Mouse (Mus musculus): ENCODE data around the gene Il9. TPM values are rescaled to one million over a fixed set of nuclear protein-coding genes. Genes with fewer than 3 reads are reported as not detected.

Gene Il9
- not detected in 3 replicates for total RNA-seq (2017)

- ATAC-seq (replicated peaks; ENCODE audit: insufficient number of reproducible peaks, low FRiP score, low TSS enrichment, poor library complexity, severe bottlenecking), result no peak
Measured at GRCm38 (mm10) chr13:56482146-56482545, at the start of gene Il9. TSS of gene Il9 (minus strand) at chr13:56482246.

GRCm38 (mm10) chr13:56529685-56530084, 47.6 kb upstream of the Il9 start:
- ATAC-seq (replicated peaks; ENCODE audit: insufficient number of reproducible peaks, low FRiP score, low TSS enrichment, poor library complexity, severe bottlenecking), result no peak

GRCm38 (mm10) chr13:56529031-56529430, 47.0 kb upstream of the Il9 start:
- no peak for ATAC-seq (replicated peaks; ENCODE audit: insufficient number of reproducible peaks, low FRiP score, low TSS enrichment, poor library complexity, severe bottlenecking)

- no peak for ATAC-seq (replicated peaks; ENCODE audit: insufficient number of reproducible peaks, low FRiP score, low TSS enrichment, poor library complexity, severe bottlenecking)
Measured at GRCm38 (mm10) chr13:56528281-56528680, 46.2 kb upstream of the Il9 start.

- no peak for ATAC-seq (replicated peaks; ENCODE audit: insufficient number of reproducible peaks, low FRiP score, low TSS enrichment, poor library complexity, severe bottlenecking)
Measured at GRCm38 (mm10) chr13:56527846-56528245, 45.8 kb upstream of the Il9 start.

GRCm38 (mm10) chr13:56526871-56527270, 44.8 kb upstream of the Il9 start:
- ATAC-seq (replicated peaks; ENCODE audit: insufficient number of reproducible peaks, low FRiP score, low TSS enrichment, poor library complexity, severe bottlenecking), result no peak

GRCm38 (mm10) chr13:56522821-56523167, 40.7 kb upstream of the Il9 start:
- no peak for ATAC-seq (replicated peaks; ENCODE audit: insufficient number of reproducible peaks, low FRiP score, low TSS enrichment, poor library complexity, severe bottlenecking)

GRCm38 (mm10) chr13:56522081-56522820, 40.2 kb upstream of the Il9 start, which contains the start of gene Fbxl21:
TSS of gene Fbxl21 (plus strand) at chr13:56522472.
- peak; percentile 94 for ATAC-seq (replicated peaks; ENCODE audit: insufficient number of reproducible peaks, low FRiP score, low TSS enrichment, poor library complexity, severe bottlenecking)

- ATAC-seq (replicated peaks; ENCODE audit: insufficient number of reproducible peaks, low FRiP score, low TSS enrichment, poor library complexity, severe bottlenecking), result no peak
Measured at GRCm38 (mm10) chr13:56516816-56517215, 34.8 kb upstream of the Il9 start.

GRCm38 (mm10) chr13:56516311-56516710, 34.3 kb upstream of the Il9 start:
- no peak for ATAC-seq (replicated peaks; ENCODE audit: insufficient number of reproducible peaks, low FRiP score, low TSS enrichment, poor library complexity, severe bottlenecking)

GRCm38 (mm10) chr13:56513595-56513994, 31.5 kb upstream of the Il9 start:
- no peak for ATAC-seq (replicated peaks; ENCODE audit: insufficient number of reproducible peaks, low FRiP score, low TSS enrichment, poor library complexity, severe bottlenecking)

GRCm38 (mm10) chr13:56509796-56510195, 27.8 kb upstream of the Il9 start:
- ATAC-seq (replicated peaks; ENCODE audit: insufficient number of reproducible peaks, low FRiP score, low TSS enrichment, poor library complexity, severe bottlenecking), result no peak

GRCm38 (mm10) chr13:56506871-56507496, 24.9 kb upstream of the Il9 start:
- ATAC-seq (replicated peaks; ENCODE audit: insufficient number of reproducible peaks, low FRiP score, low TSS enrichment, poor library complexity, severe bottlenecking), result no peak

- no peak for ATAC-seq (replicated peaks; ENCODE audit: insufficient number of reproducible peaks, low FRiP score, low TSS enrichment, poor library complexity, severe bottlenecking)
Measured at GRCm38 (mm10) chr13:56501866-56502420, 19.9 kb upstream of the Il9 start.

- ATAC-seq (replicated peaks; ENCODE audit: insufficient number of reproducible peaks, low FRiP score, low TSS enrichment, poor library complexity, severe bottlenecking), result no peak
Measured at GRCm38 (mm10) chr13:56500636-56501035, 18.6 kb upstream of the Il9 start.

GRCm38 (mm10) chr13:56500132-56500531, 18.1 kb upstream of the Il9 start:
- ATAC-seq (replicated peaks; ENCODE audit: insufficient number of reproducible peaks, low FRiP score, low TSS enrichment, poor library complexity, severe bottlenecking), result no peak

- ATAC-seq (replicated peaks; ENCODE audit: insufficient number of reproducible peaks, low FRiP score, low TSS enrichment, poor library complexity, severe bottlenecking), result no peak
Measured at GRCm38 (mm10) chr13:56494440-56494839, 12.4 kb upstream of the Il9 start.

GRCm38 (mm10) chr13:56488012-56488411, 6.0 kb upstream of the Il9 start:
- ATAC-seq (replicated peaks; ENCODE audit: insufficient number of reproducible peaks, low FRiP score, low TSS enrichment, poor library complexity, severe bottlenecking), result no peak

- no peak for ATAC-seq (replicated peaks; ENCODE audit: insufficient number of reproducible peaks, low FRiP score, low TSS enrichment, poor library complexity, severe bottlenecking)
Measured at GRCm38 (mm10) chr13:56478027-56478426, 4.0 kb downstream of the Il9 start.

- ATAC-seq (replicated peaks; ENCODE audit: insufficient number of reproducible peaks, low FRiP score, low TSS enrichment, poor library complexity, severe bottlenecking), result no peak
Measured at GRCm38 (mm10) chr13:56477271-56477670, 4.8 kb downstream of the Il9 start.

All from monocyte, adult 5-6 weeks (primary cell).